Mouse (Mus musculus) embryonic fibroblast, embryonic 13.5 days (primary cell): ENCODE measurements around the gene Nmur1.

Source experiments
- CTCF ChIP-seq: IDR thresholded peaks from 2 replicates; pipeline ENCODE4 v1.5.1; 2011; ENCODE audit warnings: mild to moderate bottlenecking, control low read depth, low read length, moderate library complexity, borderline replicate concordance; ENCODE audit not compliant: insufficient read depth
- POLR2A ChIP-seq: IDR thresholded peaks from 2 replicates; pipeline ENCODE4 v1.6.1; 2011; ENCODE audit warnings: low read depth, mild to moderate bottlenecking, control low read depth, low read length, moderate library complexity

GRCm38 (mm10) chr1:86339156-86339812, 86.7 kb downstream of the Nmur1 start:
- TF ChIP-seq CTCF = no peak
- no peak for TF ChIP-seq POLR2A
